Mouse (Mus musculus) midbrain, embryonic 15.5 days (tissue): ENCODE data around the gene Dnase1l1. TPM values are rescaled to one million over a fixed set of nuclear protein-coding genes. Genes with fewer than 3 reads are reported as not detected.

Source experiments
- ATAC-seq: fragments of 200-750 bp; cut with Nextera tagmentation; replicated peaks from 2 replicates; pipeline ENCODE4 v1.8.0; 2017; ENCODE audit warnings: moderate TSS enrichment
- H3K27ac ChIP-seq: fragments of 300-500 bp; sonication (generic); 2 replicates; pipeline ENCODE4 v1.5.1; 2015; ENCODE audit warnings: mild to moderate bottlenecking, inconsistent platforms
- H3K27me3 ChIP-seq: fragments of 300-500 bp; sonication (generic); replicated peaks from 2 replicates; pipeline ENCODE4 v1.6.1; 2015; ENCODE audit warnings: inconsistent platforms
- H3K36me3 ChIP-seq: fragments of 300-500 bp; sonication (generic); replicated peaks from 2 replicates; pipeline ENCODE4 v1.6.1; 2015; ENCODE audit warnings: inconsistent platforms
- H3K4me1 ChIP-seq: fragments of 300-500 bp; sonication (generic); 2 replicates; pipeline ENCODE4 v1.6.1; 2015; ENCODE audit warnings: inconsistent platforms
- H3K4me2 ChIP-seq: fragments of 300-500 bp; sonication (generic); 2 replicates; pipeline ENCODE4 v1.6.1; 2015; ENCODE audit warnings: inconsistent platforms, mild to moderate bottlenecking, moderate library complexity
- H3K4me3 ChIP-seq: fragments of 300-500 bp; sonication (generic); 2 replicates; pipeline ENCODE4 v1.5.1; 2015; ENCODE audit warnings: mild to moderate bottlenecking, inconsistent platforms
- H3K9ac ChIP-seq: fragments of 300-500 bp; sonication (generic); 2 replicates; pipeline ENCODE4 v1.6.1; 2015; ENCODE audit warnings: mild to moderate bottlenecking, inconsistent platforms
- H3K9me3 ChIP-seq: fragments of 300-500 bp; sonication (generic); 2 replicates; pipeline ENCODE4 v1.6.1; 2016; ENCODE audit warnings: inconsistent platforms
- WGBS: fragments of 180-500 bp; shearing (Covaris S2); methylation state at CpG from one replicate; pipeline ENCODE4 v1.1.7; 2015; ENCODE audit warnings: mixed read lengths; 5-methylcytosine and 5-hydroxymethylcytosine counted together
- polyA plus RNA-seq: library from polyadenylated mRNA; unstranded; fragments of >200 nt; fragmentation: Nextera tagmentation; extraction: Ambion mirVana; gene quantifications from 2 replicates; pipeline ENCODE4 v1.2.1, GENCODE M21; 2015

Dnase1l1 gene
- polyA plus RNA-seq, result 2.9 and 5.2 TPM in 2 replicates

GRCm38 (mm10) chrX:74281732-74282394 lies at the start of gene Dnase1l1, which contains the start of gene Taz:
TSS of gene Dnase1l1 (minus strand) at chrX:74282337.
TSS of gene Taz (plus strand) at chrX:74281912.
- WGBS, result 23% methylated on average over 16 of the region's 16 CpGs
- H3K9ac ChIP-seq, result peak within 1 kb of the TSS; percentile 73
- H3K4me2 ChIP-seq, result peak within 1 kb of the TSS; percentile 72
- H3K36me3 ChIP-seq, result no peaks in the 10 kb centered on the region
- peak within 1 kb of the TSS; percentile 85 for H3K27ac ChIP-seq
- H3K9me3 ChIP-seq, result no peaks in the 10 kb centered on the region
- peak; percentile 73 for ATAC-seq
- H3K4me1 ChIP-seq, result peaks cover 16% of the 10 kb centered on the region
- peak within 1 kb of the TSS; percentile 60 for H3K4me3 ChIP-seq
- no peaks in the 10 kb centered on the region for H3K27me3 ChIP-seq

- no peak for ATAC-seq
- H3K4me3 ChIP-seq, result peak overlapping the region; percentile 54
- 11% methylated on average over 2 of the region's 2 CpGs for WGBS
- no peaks in the 10 kb centered on the region for H3K9me3 ChIP-seq
- no peaks in the 10 kb centered on the region for H3K27me3 ChIP-seq
- peak overlapping the region; percentile 66 for H3K9ac ChIP-seq
- H3K36me3 ChIP-seq, result 0 out of 2 replicates have a peak, but pooled peaks cover 4% of the 10 kb centered on the region
- peak overlapping the region; percentile 79 for H3K4me2 ChIP-seq
- peak overlapping the region; percentile 92 for H3K27ac ChIP-seq
- peaks cover 34% of the 10 kb centered on the region for H3K4me1 ChIP-seq
Observed at GRCm38 (mm10) chrX:74330166-74330930, 48.2 kb upstream of the Dnase1l1 start.

- 16% methylated on average over 10 of the region's 10 CpGs for WGBS
Observed at GRCm38 (mm10) chrX:74329215-74329671, 47.1 kb upstream of the Dnase1l1 start.

GRCm38 (mm10) chrX:74328725-74329161 lies 46.6 kb upstream of the Dnase1l1 start, which contains the start of gene Plxna3:
TSS of gene Plxna3 (plus strand) at chrX:74329066.
- H3K4me1 ChIP-seq, result peaks cover 34% of the 10 kb centered on the region
- peak; percentile 95 for ATAC-seq
- no peaks in the 10 kb centered on the region for H3K36me3 ChIP-seq
- H3K27ac ChIP-seq, result peak within 1 kb of the TSS; percentile 92
- peak within 1 kb of the TSS; percentile 79 for H3K4me2 ChIP-seq
- H3K9ac ChIP-seq, result peak within 1 kb of the TSS; percentile 66
- H3K9me3 ChIP-seq, result no peaks in the 10 kb centered on the region
- H3K4me3 ChIP-seq, result peak within 1 kb of the TSS; percentile 54
- no peaks in the 10 kb centered on the region for H3K27me3 ChIP-seq
- 29% methylated on average over 26 of the region's 30 CpGs for WGBS

More at GRCm38 (mm10) chrX:74329215-74329671, 47.1 kb upstream of the Dnase1l1 start:
- Histone ChIP-seq H3K36me3 (0 out of 2 replicates have a peak, but pooled peaks cover 4% of the 10 kb centered on the region), H3K27me3 (no peaks in the 10 kb centered on the region), H3K4me1 (peaks cover 34% of the 10 kb centered on the region), H3K9me3 (no peaks in the 10 kb centered on the region), H3K4me3 (peak overlapping the region; percentile 54), H3K4me2 (peak overlapping the region; percentile 79), H3K9ac (peak overlapping the region; percentile 66), H3K27ac (peak overlapping the region; percentile 92)
- ATAC-seq, result peak; percentile 71

- peak within 1 kb of the TSS; percentile 73 for H3K9ac ChIP-seq
- no peaks in the 10 kb centered on the region for H3K9me3 ChIP-seq
- H3K4me1 ChIP-seq, result peaks cover 31% of the 10 kb centered on the region
- WGBS, result 17% methylated on average over 57 of the region's 59 CpGs
- H3K27ac ChIP-seq, result peak within 1 kb of the TSS; percentile 93
- no peaks in the 10 kb centered on the region for H3K27me3 ChIP-seq
- H3K4me2 ChIP-seq, result peak within 1 kb of the TSS; percentile 73
- peak; percentile 97 for ATAC-seq
- H3K36me3 ChIP-seq, result peaks cover 3% of the 10 kb centered on the region; the same call in 1 of the 2 replicates
- H3K4me3 ChIP-seq, result peak within 1 kb of the TSS; percentile 62
Observed at GRCm38 (mm10) chrX:74312540-74313464, 30.7 kb upstream of the Dnase1l1 start, which contains the start of gene Fam50a. TSS of gene Fam50a (plus strand) at chrX:74313033.

- Histone ChIP-seq H3K9me3 (no peaks in the 10 kb centered on the region), H3K27me3 (no peaks in the 10 kb centered on the region), H3K9ac (peak within 1 kb of the TSS; percentile 60), H3K4me2 (peak within 1 kb of the TSS; percentile 63), H3K4me1 (peaks cover 45% of the 10 kb centered on the region), H3K4me3 (peak within 1 kb of the TSS; percentile 55), H3K36me3 (0 out of 2 replicates have a peak, but pooled peaks cover 13% of the 10 kb centered on the region), H3K27ac (peak within 1 kb of the TSS; percentile 94)
- 31% methylated on average over 41 of the region's 41 CpGs for WGBS
- ATAC-seq, result peak; percentile 85
Observed at GRCm38 (mm10) chrX:74304867-74305700, 22.9 kb upstream of the Dnase1l1 start, which contains the start of gene Gdi1. TSS of gene Gdi1 (plus strand) at chrX:74304998.

- Histone ChIP-seq H3K4me3 (no peak overlapping the region), H3K27ac (no peak overlapping the region), H3K4me1 (peaks cover 17% of the 10 kb centered on the region), H3K9me3 (no peaks in the 10 kb centered on the region), H3K4me2 (no peak overlapping the region), H3K36me3 (0 out of 2 replicates have a peak, but pooled peaks cover 10% of the 10 kb centered on the region), H3K27me3 (no peaks in the 10 kb centered on the region), H3K9ac (no peak overlapping the region)
- 96% methylated on average over 3 of the region's 3 CpGs for WGBS
- ATAC-seq, result no peak
Observed at GRCm38 (mm10) chrX:74299721-74300120, 17.6 kb upstream of the Dnase1l1 start.

GRCm38 (mm10) chrX:74298348-74298747 lies 16.2 kb upstream of the Dnase1l1 start:
- Histone ChIP-seq H3K9ac (no peak overlapping the region), H3K4me2 (no peak overlapping the region), H3K4me1 (0 out of 2 replicates have a peak, but pooled peaks cover 8% of the 10 kb centered on the region), H3K9me3 (no peaks in the 10 kb centered on the region), H3K27ac (no peak overlapping the region), H3K27me3 (no peaks in the 10 kb centered on the region), H3K4me3 (no peak overlapping the region), H3K36me3 (0 out of 2 replicates have a peak, but pooled peaks cover 8% of the 10 kb centered on the region)
- WGBS, result 68% methylated on average over 1 of the region's 1 CpGs
- no peak for ATAC-seq

- H3K4me3 ChIP-seq, result peak within 1 kb of the TSS; percentile 68
- peak within 1 kb of the TSS; percentile 63 for H3K4me2 ChIP-seq
- no peaks in the 10 kb centered on the region for H3K27me3 ChIP-seq
- 0 out of 2 replicates have a peak, but pooled peaks cover 8% of the 10 kb centered on the region for H3K4me1 ChIP-seq
- 0 out of 2 replicates have a peak, but pooled peaks cover 7% of the 10 kb centered on the region for H3K36me3 ChIP-seq
- H3K27ac ChIP-seq, result peak within 1 kb of the TSS; percentile 86
- WGBS, result 19% methylated on average over 37 of the region's 37 CpGs
- peak; percentile 98 for ATAC-seq
- H3K9ac ChIP-seq, result peak within 1 kb of the TSS; percentile 69
- H3K9me3 ChIP-seq, result no peaks in the 10 kb centered on the region
Observed at GRCm38 (mm10) chrX:74296538-74297448, 14.7 kb upstream of the Dnase1l1 start, which contains the start of gene Atp6ap1. TSS of gene Atp6ap1 (plus strand) at chrX:74297097.

GRCm38 (mm10) chrX:74293431-74293830 lies 11.3 kb upstream of the Dnase1l1 start:
- 73% methylated on average over 4 of the region's 4 CpGs for WGBS
- no peak overlapping the region for H3K9ac ChIP-seq
- no peak overlapping the region for H3K27ac ChIP-seq
- H3K4me1 ChIP-seq, result 0 out of 2 replicates have a peak, but pooled peaks cover 2% of the 10 kb centered on the region
- no peak for ATAC-seq
- no peaks in the 10 kb centered on the region for H3K36me3 ChIP-seq
- H3K4me3 ChIP-seq, result no peak overlapping the region
- H3K9me3 ChIP-seq, result no peaks in the 10 kb centered on the region
- no peak overlapping the region for H3K4me2 ChIP-seq
- no peaks in the 10 kb centered on the region for H3K27me3 ChIP-seq
